Mouse (Mus musculus) lung, embryonic 14.5 days (tissue): ENCODE data around the gene Bicc1. TPM values are rescaled to one million over a fixed set of nuclear protein-coding genes. Genes with fewer than 3 reads are reported as not detected.

ENCODE experiments used
- ATAC-seq: fragments of 200-750 bp; cut with Nextera tagmentation; 2 replicates; pipeline ENCODE4 v1.8.0; 2017; ENCODE audit warnings: mild to moderate bottlenecking, moderate TSS enrichment, moderate library complexity; ENCODE audit not compliant: insufficient read depth
- DNase-seq: peaks from one replicate; pipeline ENCODE4 v3.0.0-alpha.2; 2015
- H3K27ac ChIP-seq: fragments of 300-500 bp; sonication (generic); 2 replicates; pipeline ENCODE4 v1.5.1; 2014; ENCODE audit warnings: low read depth, mild to moderate bottlenecking, moderate library complexity
- H3K27me3 ChIP-seq: fragments of 300-500 bp; sonication (generic); 2 replicates; pipeline ENCODE4 v1.6.1; 2014; ENCODE audit warnings: low read length, control low read depth; ENCODE audit not compliant: insufficient read depth
- H3K36me3 ChIP-seq: fragments of 300-500 bp; sonication (generic); 2 replicates; pipeline ENCODE4 v1.6.1; 2014; ENCODE audit warnings: control low read depth; ENCODE audit not compliant: insufficient read depth
- H3K4me1 ChIP-seq: fragments of 300-500 bp; sonication (generic); 2 replicates; pipeline ENCODE4 v1.6.1; 2014; ENCODE audit warnings: antibody characterized with exemption, control low read depth; ENCODE audit not compliant: insufficient read depth
- H3K4me2 ChIP-seq: fragments of 300-500 bp; sonication (generic); 2 replicates; pipeline ENCODE4 v1.6.1; 2014; ENCODE audit warnings: mild to moderate bottlenecking
- H3K4me3 ChIP-seq: fragments of 300-500 bp; sonication (generic); 2 replicates; pipeline ENCODE4 v1.5.1; 2014; ENCODE audit warnings: low read depth, low read length
- H3K9ac ChIP-seq: fragments of 300-500 bp; sonication (generic); 2 replicates; pipeline ENCODE4 v1.6.1; 2014
- H3K9me3 ChIP-seq: fragments of 300-500 bp; sonication (generic); 2 replicates; pipeline ENCODE4 v1.6.1; 2016; ENCODE audit warnings: low read depth, low read length, control low read depth
- CTCF ChIP-seq: IDR thresholded peaks from 2 replicates; pipeline ENCODE4 v1.5.1; 2016; ENCODE audit warnings: antibody characterized with exemption, low read depth
- WGBS: fragments of 180-500 bp; shearing (Covaris S2); extraction: QIAGEN DNeasy Blood & Tissue Kit; methylation state at CpG from one replicate; pipeline ENCODE4 v1.1.7; 2014; 5-methylcytosine and 5-hydroxymethylcytosine counted together
- polyA plus RNA-seq: library from polyadenylated mRNA; unstranded; fragments of >200 nt; fragmentation: Nextera tagmentation; extraction: Ambion mirVana; gene quantifications from 2 replicates; pipeline ENCODE4 v1.2.1, GENCODE M21; 2014

The Bicc1 gene
- polyA plus RNA-seq, 1 experiment from 2014 or later = 26.4 TPM

- Histone ChIP-seq H3K9me3 (no peaks in the 10 kb centered on the region), H3K36me3 (no peaks in the 10 kb centered on the region), H3K27me3 (no peaks in the 10 kb centered on the region), H3K27ac (no peak overlapping the region), H3K4me3 (no peak overlapping the region), H3K4me2 (no peak overlapping the region), H3K9ac (no peak overlapping the region), H3K4me1 (no peaks in the 10 kb centered on the region)
- no peak for DNase-seq
- 92% methylated on average over 9 of the region's 9 CpGs for WGBS
- ATAC-seq = no peak
- no peak for TF ChIP-seq CTCF
Measured at GRCm38 (mm10) chr10:71106491-71107205, 52.9 kb downstream of the Bicc1 start.

DNA sequence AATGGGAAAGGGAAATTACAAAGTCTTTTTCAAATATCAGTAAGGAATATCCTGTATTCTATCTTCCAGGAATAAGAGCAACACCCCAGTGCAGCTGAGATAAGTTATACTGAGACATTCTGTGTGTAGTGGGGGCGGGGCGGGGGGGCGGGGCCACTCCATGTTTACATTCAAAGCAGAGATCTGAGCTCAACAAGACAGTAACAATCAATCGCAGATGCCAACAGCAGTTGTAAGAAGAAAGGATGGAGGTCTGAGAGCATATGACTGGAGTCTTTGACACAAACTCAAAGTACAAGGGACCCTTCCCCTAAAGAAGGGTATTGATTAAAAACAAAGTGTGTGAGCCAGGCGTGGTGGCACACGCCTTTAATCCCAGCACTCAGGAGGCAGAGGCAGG lies 54.7 kb downstream of the Bicc1 start:
- H3K4me1 ChIP-seq = no peaks in the 10 kb centered on the region
- H3K27me3 ChIP-seq = no peaks in the 10 kb centered on the region
- H3K4me2 ChIP-seq = no peak overlapping the region
- H3K27ac ChIP-seq = no peak overlapping the region
- 54% methylated on average over 6 of the region's 6 CpGs for WGBS
- no peaks in the 10 kb centered on the region for H3K9me3 ChIP-seq
- no peak for TF ChIP-seq CTCF
- no peak overlapping the region for H3K4me3 ChIP-seq
- ATAC-seq (no peak), DNase-seq (peak; percentile 56)
- H3K9ac ChIP-seq = no peak overlapping the region
- H3K36me3 ChIP-seq = no peaks in the 10 kb centered on the region

DNA sequence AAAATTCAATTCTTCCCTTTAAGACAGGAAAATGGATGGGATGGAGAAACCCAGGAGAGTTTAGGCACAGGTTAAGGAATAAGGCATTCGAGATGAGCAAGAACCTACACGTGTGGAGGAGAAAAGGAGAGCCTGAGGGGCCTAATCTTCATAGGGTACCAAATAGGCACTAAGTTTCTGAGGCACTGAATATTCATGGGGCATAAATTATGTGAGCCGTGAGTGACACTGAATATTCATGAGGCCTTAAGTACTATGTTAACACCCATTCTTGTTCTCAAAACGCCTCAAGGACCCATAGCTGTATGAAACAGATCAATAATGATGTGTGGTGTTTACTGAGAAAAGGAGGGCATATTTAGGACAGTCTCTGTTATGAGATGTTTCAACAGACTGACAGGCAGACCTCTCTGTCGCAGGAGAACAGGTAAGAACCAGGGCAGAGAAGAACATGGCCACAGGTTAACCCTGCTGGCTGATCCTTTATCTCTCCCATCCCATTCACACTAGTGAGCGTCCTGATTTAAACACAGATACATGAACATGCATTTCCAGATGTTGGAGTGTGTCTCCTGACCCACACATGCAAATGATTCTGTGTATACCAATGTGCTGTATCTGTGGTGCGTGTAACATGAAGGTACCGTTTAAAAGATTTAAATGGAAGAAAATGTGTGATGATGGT lies 58.5 kb downstream of the Bicc1 start:
- no peak for DNase-seq

GRCm38 (mm10) chr10:71094707-71095254 lies 64.7 kb downstream of the Bicc1 start:
- Histone ChIP-seq H3K27me3 (no peaks in the 10 kb centered on the region), H3K4me2 (no peak overlapping the region), H3K9me3 (no peaks in the 10 kb centered on the region), H3K4me1 (no peaks in the 10 kb centered on the region), H3K4me3 (no peak overlapping the region), H3K36me3 (peaks cover 4% of the 10 kb centered on the region; the same call in 1 of the 2 replicates), H3K9ac (no peak overlapping the region), H3K27ac (no peak overlapping the region)
- DNase-seq = no peak
- ATAC-seq = no peak
- 65% methylated on average over 8 of the region's 8 CpGs for WGBS
- no peak for TF ChIP-seq CTCF

More for the DNA sequence above, 58.5 kb downstream of the Bicc1 start:
- H3K4me3 ChIP-seq = no peak overlapping the region
- H3K9ac ChIP-seq = no peak overlapping the region
- TF ChIP-seq CTCF = no peak
- WGBS = 80% methylated on average over 8 of the region's 8 CpGs
- ATAC-seq = no peak
- no peaks in the 10 kb centered on the region for H3K27me3 ChIP-seq
- no peak overlapping the region for H3K4me2 ChIP-seq
- no peak overlapping the region for H3K27ac ChIP-seq
- H3K4me1 ChIP-seq = no peaks in the 10 kb centered on the region
- H3K36me3 ChIP-seq = peaks cover 4% of the 10 kb centered on the region; the same call in 1 of the 2 replicates
- no peaks in the 10 kb centered on the region for H3K9me3 ChIP-seq

DNA sequence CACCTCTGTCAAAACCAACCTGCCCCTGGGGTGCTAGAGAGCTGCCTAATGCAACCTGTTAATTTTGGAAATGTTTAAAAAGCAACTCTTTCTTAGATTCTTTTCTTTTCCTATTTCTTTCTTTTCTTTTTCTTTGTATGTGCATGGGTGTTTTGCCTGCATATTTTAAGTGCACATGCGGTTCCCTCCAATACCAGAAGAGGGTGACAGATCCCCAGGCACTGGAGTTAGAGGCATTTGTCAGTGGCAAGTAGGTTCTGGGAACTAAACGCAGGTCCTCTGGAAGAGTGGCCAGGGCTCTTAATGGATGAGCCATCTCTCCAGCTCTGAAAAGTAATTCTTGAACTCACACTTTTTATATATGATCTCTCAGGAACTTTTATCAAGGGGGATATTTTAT lies 66.2 kb downstream of the Bicc1 start:
- ATAC-seq (no peak), DNase-seq (no peak)
- Histone ChIP-seq H3K36me3 (no peaks in the 10 kb centered on the region), H3K9ac (no peak overlapping the region), H3K27me3 (no peaks in the 10 kb centered on the region), H3K4me3 (no peak overlapping the region), H3K4me1 (no peaks in the 10 kb centered on the region), H3K27ac (no peak overlapping the region), H3K4me2 (no peak overlapping the region), H3K9me3 (no peaks in the 10 kb centered on the region)
- WGBS = 86% methylated on average over 2 of the region's 2 CpGs
- peak; percentile 33 for TF ChIP-seq CTCF

- no peak for ATAC-seq
- 80% methylated on average over 4 of the region's 4 CpGs for WGBS
- no peak overlapping the region for H3K4me3 ChIP-seq
- H3K4me1 ChIP-seq = no peaks in the 10 kb centered on the region
- no peaks in the 10 kb centered on the region for H3K36me3 ChIP-seq
- no peak overlapping the region for H3K27ac ChIP-seq
- no peak overlapping the region for H3K9ac ChIP-seq
- no peak for DNase-seq
- H3K27me3 ChIP-seq = no peaks in the 10 kb centered on the region
- H3K4me2 ChIP-seq = no peak overlapping the region
- no peak for TF ChIP-seq CTCF
- H3K9me3 ChIP-seq = no peaks in the 10 kb centered on the region
Measured at GRCm38 (mm10) chr10:71087359-71087716, 72.2 kb downstream of the Bicc1 start.

GRCm38 (mm10) chr10:71086571-71087358 lies 72.7 kb downstream of the Bicc1 start:
- Histone ChIP-seq H3K4me2 (no peak overlapping the region), H3K27ac (no peak overlapping the region), H3K4me1 (no peaks in the 10 kb centered on the region), H3K9ac (no peak overlapping the region), H3K36me3 (no peaks in the 10 kb centered on the region), H3K27me3 (no peaks in the 10 kb centered on the region), H3K9me3 (no peaks in the 10 kb centered on the region), H3K4me3 (no peak overlapping the region)
- DNase-seq = no peak
- ATAC-seq = no peak
- WGBS = 72% methylated on average over 4 of the region's 4 CpGs
- TF ChIP-seq CTCF = no peak
